Mouse (Mus musculus): ENCODE measurements at regions not wholly inside any gene's neighbourhood (a gene's known extent, or its start where the extent isn't known, plus 50 kb on each side); places are given as distances from the start of the nearest gene placed in this dataset.

- no peak for TF ChIP-seq CTCF (IDR thresholded peaks at IDR 0.05)
- TF ChIP-seq EP300 (IDR thresholded peaks at IDR 0.05) = peak; percentile 72
Measured at GRCm38 (mm10) chr2:50789051-50789651, 359.8 kb downstream of the Rnd3 start.

Measured in lung, postnatal 0 days (tissue).